Mouse (Mus musculus) B cell, adult 62 days (primary cell): ENCODE results near the gene Ifi27. TPM values are rescaled to one million over a fixed set of nuclear protein-coding genes. Genes with fewer than 3 reads are reported as not detected.

Source experiments
- total RNA-seq: library from RNA; stranded (reverse); gene quantifications from 4 replicates; pipeline ENCODE4 v1.2.4, GENCODE M21; 2023

The Ifi27 gene
- total RNA-seq: 88.0 to 102 TPM (median 92.5 TPM) in 4 replicates

GRCm38 (mm10) chr12:103433986-103434731 lies at the start of gene Ifi27:
Gene Ifi27 (plus strand): TSS chr12:103434211.

GRCm38 (mm10) chr12:103388505-103389347 lies 45.3 kb upstream of the Ifi27 start, which contains the start of gene Otub2:
Gene Otub2 (plus strand): TSS chr12:103388682.

GRCm38 (mm10) chr12:103407720-103408119 lies 26.3 kb upstream of the Ifi27 start, which contains the start of gene 9330161L09Rik:
Gene 9330161L09Rik (minus strand): TSS chr12:103407820.

DNA sequence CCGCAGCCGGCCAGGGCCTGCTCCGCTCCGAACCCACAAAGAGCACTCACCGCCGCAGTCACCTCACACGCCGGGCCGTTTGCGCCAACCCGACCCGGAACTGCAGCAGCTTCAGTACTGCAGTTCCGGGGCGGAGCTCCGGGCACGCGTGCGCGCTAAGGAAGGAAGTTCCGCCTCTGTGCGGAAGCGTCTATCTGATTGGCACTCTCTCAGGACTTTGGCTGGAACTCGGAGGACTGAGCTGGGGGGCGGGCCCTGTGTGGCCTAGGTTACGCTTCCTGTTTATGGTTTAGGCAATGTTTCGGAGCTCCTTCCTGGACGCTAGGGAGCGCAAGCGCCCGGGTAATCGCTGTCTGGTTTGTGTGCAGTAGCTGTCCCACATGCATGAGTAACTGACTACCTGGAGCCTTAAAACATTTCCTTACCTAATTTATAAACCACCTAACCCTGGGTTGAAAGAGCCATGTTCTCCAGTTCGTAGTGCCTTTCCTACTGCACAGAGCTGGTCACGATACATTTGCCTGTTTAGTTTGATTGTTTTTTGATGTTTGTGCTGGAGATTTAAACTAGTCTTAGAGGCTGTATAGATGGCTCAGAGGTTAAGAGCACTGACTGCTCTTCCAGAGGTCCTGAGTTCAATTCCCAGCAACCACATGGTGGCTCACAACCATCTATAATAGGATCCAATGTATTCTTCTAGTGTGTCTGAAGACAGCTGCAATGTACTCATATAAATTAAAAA lies 8.1 kb upstream of the Ifi27 start, which contains the start of gene Ddx24:
Gene Ddx24 (minus strand): TSS at position 102 of the 742 bp plus-strand sequence.

DNA sequence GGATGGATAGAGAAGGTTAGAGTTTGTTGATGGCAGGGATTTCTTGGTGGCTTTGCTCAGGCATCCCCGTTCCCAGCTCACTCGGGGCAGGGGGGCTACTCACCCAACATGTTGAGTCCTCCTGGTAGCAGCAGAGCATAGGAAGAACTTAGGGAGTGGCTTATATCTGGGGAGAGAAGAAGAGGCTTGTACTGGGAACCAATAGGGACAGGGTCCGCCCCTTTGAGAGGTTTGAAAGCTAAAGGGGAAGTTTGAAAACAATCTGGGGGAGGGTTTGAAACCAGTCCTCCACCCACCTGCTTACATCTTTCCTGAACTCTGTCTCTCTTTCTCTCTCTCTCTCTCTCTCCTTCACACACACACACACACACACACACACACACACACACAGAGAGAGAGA lies 9.5 kb downstream of the Ifi27 start, which contains the start of gene Ifi27l2a:
Gene Ifi27l2a (minus strand): TSS at position 157 of the 400 bp plus-strand sequence.

GRCm38 (mm10) chr12:103457140-103457539 lies 23.1 kb downstream of the Ifi27 start, which contains the start of gene Ifi27l2b:
Gene Ifi27l2b (minus strand): TSS chr12:103457223.

Other genes with a start within 250 kb of the Ifi27 start
- not detected in 4 replicates for gene Prima1, start 192.1 kb upstream of the Ifi27 start, total RNA-seq
- gene Fam181a, start 123.2 kb upstream of the Ifi27 start, total RNA-seq: not detected in 4 replicates
- gene Asb2, start 78.2 kb upstream of the Ifi27 start, total RNA-seq: 28.5 to 35.0 TPM (median 31.5 TPM) in 4 replicates
- gene Otub2, start 45.5 kb upstream of the Ifi27 start, total RNA-seq: 3.7 to 5.3 TPM (median 4.7 TPM) in 4 replicates
- gene 9330161L09Rik, start 26.4 kb upstream of the Ifi27 start, total RNA-seq: 8.5 to 14.3 TPM (median 11.7 TPM) in 4 replicates
- gene Ddx24, start 8.4 kb upstream of the Ifi27 start, total RNA-seq: 231 to 248 TPM (median 240 TPM) in 4 replicates
- 160 to 191 TPM (median 168 TPM) in 4 replicates for gene Ifi27l2a, start 9.5 kb downstream of the Ifi27 start, total RNA-seq
- gene Ifi27l2b, start 23.0 kb downstream of the Ifi27 start, total RNA-seq: not detected in 4 replicates
- not detected in 4 replicates for gene Ppp4r4, start 98.1 kb downstream of the Ifi27 start, total RNA-seq
- not detected in 4 replicates for gene Serpina10, start 197.2 kb downstream of the Ifi27 start, total RNA-seq
- gene Serpina6, start 223.0 kb downstream of the Ifi27 start, total RNA-seq: not detected in 4 replicates
- not detected in 4 replicates for gene Serpina16, start 241.9 kb downstream of the Ifi27 start, total RNA-seq